Mouse (Mus musculus) ES-E14 (cell line): ENCODE results near the gene Sp100.

Source experiments
- HCFC1 ChIP-seq: IDR thresholded peaks from 2 replicates; pipeline ENCODE4 v1.6.1; 2012; ENCODE audit warnings: low read length, inconsistent platforms, borderline replicate concordance; ENCODE audit not compliant: insufficient read depth
- MAFK ChIP-seq: IDR thresholded peaks from 2 replicates; pipeline ENCODE4 v1.6.1; 2014; ENCODE audit warnings: mild to moderate bottlenecking, low read depth, low read length, inconsistent platforms; ENCODE audit not compliant: insufficient read depth
- ZNF384 ChIP-seq: IDR thresholded peaks from 2 replicates; pipeline ENCODE4 v1.6.1; 2012; ENCODE audit warnings: low read depth, low read length, inconsistent platforms

DNA sequence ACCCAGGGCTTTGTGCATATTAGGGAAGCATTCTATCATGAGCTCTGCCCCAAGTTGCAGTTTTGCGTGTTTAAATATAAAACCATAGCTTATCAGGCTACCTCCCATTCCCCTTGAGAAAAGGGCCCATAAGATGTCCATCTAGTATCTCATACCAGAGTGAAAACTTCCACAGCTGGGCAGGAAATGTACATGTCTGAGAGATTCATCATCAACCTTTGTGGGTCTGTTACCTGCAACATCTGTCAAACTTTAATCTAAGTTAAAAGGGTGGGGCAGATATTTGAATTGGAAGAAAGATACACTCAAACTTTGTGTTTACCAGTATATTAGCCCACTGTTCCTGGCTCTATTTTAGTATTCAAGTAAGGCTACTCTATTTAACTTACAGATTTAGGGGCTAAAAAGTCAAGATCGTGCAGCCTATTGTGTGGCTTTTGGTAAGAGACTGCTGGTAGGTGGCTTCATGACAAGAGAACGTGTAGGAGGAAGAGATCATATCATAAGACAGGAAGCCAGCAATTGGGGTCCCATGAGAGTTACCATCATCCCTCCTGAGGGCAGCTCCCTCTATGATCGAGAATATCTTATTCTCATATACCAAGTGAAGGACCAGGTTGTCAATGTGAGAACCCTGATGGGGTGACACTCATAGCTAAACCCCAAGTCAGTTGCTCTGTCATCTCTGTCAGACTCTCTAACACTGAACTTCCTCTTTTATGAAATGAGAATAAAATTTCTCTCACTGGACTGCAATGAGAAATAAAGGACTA is 48.1 kb downstream of the Sp100 start:
- TF ChIP-seq ZNF384, result no peak
- no peak for TF ChIP-seq HCFC1
- TF ChIP-seq MAFK, result no peak
